Mouse (Mus musculus) megakaryocyte progenitor cell, adult 5-6 weeks (primary cell): ENCODE measurements around the gene Snd1. TPM values are rescaled to one million over a fixed set of nuclear protein-coding genes. Genes with fewer than 3 reads are reported as not detected.
A peak's percentile ranks its signal among the peaks of the same experiment; 100 is the strongest.

ENCODE experiments used
- ATAC-seq: replicated peaks from 2 replicates; pipeline ENCODE4 v1.8.0; 2016; ENCODE audit warnings: mild to moderate bottlenecking, moderate TSS enrichment, inconsistent platforms; ENCODE audit not compliant: poor library complexity
- total RNA-seq, 2 experiments: library from RNA; stranded (forward) in 1 of 2; stranded (reverse) in 1 of 2; fragments of 157-497, 149-512 nt in 1 of 2; fragments of 200-1000 nt in 1 of 2; gene quantifications; 2 replicates each; pipeline versions ENCODE4 v1.2.3 to v1.2.4; 2015 to 2017

The Snd1 gene
- total RNA-seq, 2 experiments from 2014 or later: 85.0 to 177 TPM

DNA sequence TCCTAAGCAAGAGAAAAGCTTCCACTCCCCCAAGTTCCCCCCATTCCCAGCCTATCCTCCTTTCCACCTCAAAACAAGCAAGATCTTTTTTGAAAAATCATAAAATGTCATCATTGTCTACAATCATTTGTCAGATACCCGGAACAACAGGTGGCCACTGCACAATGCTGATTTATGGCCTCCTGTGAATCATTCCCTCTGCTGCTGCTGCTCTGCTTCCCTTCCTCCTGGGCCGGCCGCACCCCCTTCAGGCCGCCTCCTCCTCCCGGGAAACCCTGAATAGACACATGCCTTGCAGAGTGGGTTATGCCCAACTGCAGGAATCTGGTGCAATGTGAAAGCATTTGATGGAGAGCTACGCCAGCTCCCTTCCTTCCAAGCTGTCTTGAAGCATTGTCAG is 353.7 kb downstream of the Snd1 start:
- ATAC-seq: no peak

DNA sequence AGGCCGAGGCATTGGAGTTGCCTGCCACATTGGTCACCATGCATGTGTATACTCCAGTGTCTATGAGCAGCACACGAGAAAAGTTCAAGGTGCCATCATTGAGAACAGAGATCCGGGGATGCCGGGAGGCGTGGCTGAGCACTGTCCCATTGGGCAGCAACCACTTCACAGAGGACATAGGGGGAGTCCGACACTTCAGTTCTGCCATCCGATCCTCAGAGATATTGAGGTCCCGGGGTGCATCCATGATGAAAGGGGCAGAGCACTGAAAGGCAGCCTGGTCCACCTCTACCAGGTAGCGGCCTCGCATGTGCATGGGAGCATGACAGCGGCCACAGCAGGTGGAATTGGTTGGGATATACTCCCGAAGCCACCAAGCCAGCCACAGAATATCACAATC is 355.4 kb downstream of the Snd1 start:
- ATAC-seq: no peak

DNA sequence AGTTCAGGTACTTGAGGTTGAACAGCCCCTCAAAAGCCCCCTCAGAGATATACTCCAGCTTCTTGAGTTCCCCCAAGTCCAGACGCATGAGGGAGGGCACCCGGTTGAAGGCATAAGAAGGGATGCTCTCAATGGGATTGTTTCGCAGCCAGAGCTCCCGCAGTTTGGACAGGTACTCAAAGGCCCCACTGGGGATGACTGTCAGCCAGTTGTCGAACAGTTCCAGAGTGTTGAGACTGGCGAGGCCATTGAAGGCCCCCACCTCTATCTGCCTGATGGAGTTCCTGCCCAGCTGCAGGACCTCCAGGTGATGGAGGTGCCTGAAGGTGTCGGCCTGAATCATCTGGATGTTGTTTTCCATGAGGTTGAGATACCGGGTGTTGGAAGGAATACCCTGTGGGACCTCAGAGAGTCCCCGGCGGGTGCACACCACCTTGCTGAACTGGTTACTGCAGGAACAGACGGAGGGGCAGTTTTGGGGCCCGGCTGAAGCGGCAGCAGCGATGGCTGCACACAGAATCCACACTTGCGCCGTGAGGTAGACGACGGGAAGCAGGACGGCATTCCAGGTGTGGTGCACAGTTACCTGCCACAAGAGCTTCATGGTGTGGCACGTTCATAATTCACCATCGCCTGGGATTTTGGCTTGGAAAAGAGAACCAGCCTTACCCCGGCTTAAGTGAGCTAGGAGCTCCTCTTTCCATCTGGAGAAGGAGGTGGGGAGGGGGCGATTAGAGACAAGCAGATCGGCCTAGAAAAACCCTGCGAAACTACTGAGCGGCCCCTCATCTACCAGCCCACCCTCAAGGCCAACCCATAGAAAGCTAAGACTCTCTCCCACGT is 356.3 kb downstream of the Snd1 start, which contains the start of gene Lrrc4:
Lrrc4 (minus strand) TSS at position 737 of the 843 bp plus-strand sequence.
- ATAC-seq: no peak

DNA sequence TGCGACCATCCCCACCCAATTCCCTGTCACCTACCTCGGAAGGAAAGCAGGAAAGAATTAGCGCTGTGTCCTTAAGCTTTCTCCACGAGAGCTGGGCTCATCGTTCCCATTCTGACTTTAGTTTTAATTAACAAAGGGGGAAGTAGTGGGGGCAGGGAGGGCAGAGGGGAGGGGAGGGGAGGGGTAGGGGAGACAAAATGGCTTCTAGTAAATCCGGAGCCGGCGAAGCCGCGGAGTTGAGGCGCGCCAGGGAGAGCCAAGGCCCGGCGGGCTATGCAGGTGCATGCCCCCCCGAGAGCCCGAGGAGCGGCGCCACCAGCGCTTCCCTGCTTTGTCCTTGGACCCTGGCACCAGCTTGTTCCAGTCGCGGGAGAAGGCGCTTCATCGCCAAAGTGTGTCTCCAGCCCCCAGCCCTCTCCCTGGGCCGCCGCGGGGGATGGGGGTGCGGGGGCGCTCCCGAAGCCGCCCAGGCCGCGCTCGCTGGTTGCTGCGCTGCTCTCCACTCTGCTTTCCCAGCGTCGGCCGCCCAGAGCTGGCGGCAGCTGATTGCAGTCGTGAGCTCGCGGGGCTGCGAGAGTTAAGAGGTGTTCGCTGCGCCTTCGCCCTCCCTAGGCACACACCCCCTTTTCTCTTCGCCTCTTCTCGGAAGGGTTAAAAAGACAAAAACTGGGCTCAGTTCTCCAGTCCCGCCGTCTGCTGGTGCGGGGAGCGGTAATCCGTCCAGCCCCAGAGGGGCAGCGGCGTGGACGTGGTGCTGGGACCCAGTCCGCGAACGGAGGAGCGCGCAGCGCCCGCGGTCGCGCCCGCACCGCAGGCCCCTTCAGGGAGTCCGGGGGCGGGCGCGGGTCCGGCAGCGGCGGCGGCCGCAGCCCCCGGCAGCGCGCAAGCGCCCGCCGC is 357.2 kb downstream of the Snd1 start:
- peak; percentile 60 for ATAC-seq

DNA sequence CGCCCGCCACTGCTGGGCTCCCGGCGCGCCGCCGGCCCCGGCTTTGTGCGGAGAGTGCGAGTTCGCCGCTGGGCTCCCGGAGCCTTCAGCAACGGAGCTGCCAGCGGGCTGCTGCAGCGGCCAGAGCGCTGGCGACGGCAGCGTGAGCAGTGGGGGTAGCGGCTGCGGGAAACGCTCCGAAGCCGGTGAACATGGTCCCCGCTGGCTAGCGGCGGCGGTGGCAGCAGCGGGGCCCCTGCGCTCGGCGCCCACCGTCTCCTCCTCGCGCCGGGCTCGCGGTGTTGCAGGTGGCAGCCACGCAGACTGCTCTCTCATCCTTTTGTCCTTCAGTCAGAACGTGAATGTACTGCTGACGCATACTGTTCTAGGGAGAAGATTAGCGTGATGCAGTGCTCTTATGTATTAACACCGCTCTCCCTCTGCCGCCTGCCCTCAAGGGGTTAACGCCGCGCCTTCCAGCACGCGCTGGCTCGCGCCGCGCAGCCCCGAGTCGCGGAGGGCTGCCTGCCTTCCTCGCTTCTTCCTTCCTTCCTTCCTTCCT is 357.9 kb downstream of the Snd1 start:
- ATAC-seq: peak; percentile 27

DNA sequence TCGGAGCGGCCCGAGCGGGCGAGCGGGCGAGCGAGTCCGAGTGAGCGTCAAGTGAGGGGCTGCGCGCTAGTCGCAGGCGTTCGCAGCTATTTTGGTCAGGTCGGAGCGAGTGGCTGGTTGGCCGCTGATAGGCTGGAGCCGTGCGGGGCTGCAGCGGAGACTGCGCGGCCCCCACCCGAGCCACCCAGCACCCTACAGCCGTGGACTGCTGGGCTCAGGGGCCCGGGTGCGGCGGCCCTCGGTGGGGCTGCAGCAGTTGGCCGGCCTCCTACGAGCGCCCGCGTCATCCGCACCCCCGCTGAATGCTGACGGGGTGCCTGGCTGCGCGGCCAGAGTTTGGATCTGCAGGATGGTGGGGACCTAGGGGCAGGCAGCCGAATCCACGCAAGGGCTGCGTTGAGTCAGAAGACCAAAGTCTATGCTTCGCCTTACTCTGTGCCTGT is 358.5 kb downstream of the Snd1 start:
- ATAC-seq: 0 out of 2 replicates have a peak, but pooled peaks have one; percentile 14

DNA sequence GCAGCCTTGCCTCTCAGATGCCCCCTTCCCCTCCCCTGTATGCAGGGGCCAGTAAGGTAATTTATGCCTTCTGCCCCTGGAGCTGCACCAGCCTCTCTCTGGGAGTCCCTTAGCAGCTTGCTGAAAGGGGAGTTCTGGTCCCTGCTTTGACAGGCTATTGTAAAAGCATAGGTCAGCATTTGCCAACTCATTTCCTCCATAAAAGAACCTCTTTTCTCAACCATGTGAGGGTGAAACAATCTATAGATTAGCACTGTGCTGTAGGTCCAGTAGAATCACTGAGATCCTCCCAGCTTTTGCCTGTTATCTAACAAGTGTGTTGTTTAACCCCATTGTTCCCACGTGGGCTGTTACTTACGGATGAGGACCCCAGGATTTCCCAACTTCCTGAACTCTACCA is 359.1 kb downstream of the Snd1 start:
- no peak for ATAC-seq

DNA sequence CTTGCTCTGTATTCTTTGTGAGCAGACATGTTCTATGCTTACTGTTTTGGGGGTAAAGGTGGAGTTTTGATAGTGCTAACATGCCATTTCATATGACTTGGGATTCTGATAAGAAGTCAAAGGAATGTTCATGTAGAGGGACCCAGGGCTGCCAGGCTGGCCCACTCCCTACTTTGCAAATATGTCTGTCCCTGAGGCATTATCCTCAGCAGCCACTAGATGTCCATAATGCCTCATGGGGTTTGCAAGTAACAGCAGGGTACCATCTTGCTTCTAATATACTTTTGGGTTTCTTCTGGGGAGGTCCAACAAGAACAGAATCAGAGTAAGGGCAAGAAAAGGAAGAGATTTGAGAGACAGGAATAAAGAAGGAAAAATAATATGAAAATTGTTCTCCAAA is 361.7 kb downstream of the Snd1 start:
- no peak for ATAC-seq

DNA sequence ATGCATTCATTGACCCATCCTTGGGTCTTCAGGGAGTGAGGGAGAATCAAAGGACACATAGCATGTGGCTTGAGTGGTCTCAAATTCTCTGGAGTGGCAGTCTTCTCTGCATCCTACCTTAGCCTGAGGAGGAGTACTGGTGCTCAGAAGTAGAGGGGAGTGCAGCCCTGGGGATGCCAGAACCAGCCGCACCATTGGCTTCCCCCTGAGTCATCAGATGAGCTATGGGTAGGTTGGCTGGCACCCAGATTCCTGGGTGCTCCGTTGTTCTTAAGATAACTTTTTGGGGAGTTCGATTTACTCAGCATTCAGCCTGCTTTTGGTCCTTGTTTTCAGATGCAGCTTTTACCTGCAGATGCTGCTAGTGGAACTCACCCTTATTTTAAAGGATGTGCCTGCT is 366.6 kb downstream of the Snd1 start:
- ATAC-seq: no peak

DNA sequence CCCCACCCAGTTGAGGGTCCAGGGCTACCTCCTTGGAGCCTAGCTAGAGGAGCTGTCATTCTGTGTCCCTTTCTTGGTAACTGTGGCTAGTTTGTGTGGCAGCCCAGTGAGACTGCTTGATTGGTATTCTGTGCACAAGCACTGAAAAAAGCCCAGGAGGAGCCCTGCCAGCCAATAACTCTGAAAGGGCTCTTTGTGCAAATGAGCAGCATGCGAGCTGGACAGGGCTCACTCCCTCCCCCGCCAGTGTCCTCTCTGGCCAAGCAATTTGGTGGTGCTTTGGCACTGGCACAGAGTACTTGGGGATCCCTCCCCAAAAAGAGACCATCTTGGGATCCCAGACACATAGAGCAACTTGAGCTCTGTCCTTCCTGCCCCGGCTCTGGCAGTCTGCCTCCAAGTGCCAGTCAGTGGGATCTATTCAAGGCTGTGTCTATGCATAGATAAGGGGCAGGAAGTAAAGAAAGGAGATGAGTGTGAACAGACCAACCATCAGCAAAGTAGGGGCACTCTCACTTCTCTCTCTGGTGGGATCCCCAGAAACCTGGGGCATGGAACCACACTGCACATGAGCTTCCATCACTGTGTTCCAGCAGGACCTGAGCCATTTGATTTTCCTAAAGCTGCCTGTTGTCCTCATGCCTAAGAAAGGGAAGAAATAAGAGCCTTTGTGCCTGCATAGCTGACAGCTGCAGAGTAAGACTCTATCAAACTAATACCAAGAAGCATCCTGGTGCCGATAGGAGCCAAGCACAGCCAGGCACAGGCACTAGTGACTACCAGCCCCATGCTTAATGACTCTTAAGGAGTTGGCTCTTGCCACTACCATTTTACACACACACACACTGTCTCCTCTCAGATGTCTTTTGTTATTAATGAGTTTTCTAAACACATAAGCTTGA is 367.7 kb downstream of the Snd1 start:
- peak; percentile 61 for ATAC-seq

DNA sequence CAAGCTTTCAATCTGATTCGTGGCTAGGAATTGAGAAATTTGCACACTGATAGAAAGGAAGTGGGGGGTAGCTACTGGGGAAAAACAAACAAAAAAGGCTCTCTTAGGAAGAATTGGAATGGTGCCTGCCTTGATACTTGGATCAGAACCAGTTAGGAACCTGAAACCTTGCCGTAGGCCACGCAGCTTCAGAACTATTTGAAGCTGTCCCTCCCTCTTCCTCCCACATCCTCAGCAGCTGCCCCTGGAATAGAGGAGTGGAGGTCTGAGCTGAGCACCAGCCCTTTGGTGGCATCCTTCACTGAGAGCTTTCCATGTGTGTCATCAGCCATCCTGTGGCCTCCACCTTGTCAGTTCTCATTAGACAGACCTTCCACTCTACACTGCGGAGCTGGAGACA is 370.7 kb downstream of the Snd1 start:
- ATAC-seq: no peak

DNA sequence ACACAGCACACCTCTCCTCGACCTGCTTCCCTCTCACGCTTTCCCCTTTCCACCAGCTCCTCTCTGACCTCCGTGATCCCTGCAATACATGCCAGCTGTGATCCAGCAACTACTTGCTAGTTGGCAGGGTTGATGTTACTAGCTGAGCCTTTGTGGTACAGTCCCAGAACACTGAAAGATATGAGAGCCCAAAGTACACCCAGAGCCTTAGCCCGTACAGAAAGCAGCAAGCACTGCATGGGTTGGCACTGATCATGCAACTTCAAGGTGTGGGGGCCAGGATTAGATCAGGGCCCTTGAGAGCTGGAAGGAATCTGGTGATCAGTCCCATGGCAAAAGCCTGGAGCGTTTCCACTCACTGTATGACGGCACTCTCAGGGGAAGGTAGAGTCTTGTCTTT is 372.7 kb downstream of the Snd1 start:
- no peak for ATAC-seq

DNA sequence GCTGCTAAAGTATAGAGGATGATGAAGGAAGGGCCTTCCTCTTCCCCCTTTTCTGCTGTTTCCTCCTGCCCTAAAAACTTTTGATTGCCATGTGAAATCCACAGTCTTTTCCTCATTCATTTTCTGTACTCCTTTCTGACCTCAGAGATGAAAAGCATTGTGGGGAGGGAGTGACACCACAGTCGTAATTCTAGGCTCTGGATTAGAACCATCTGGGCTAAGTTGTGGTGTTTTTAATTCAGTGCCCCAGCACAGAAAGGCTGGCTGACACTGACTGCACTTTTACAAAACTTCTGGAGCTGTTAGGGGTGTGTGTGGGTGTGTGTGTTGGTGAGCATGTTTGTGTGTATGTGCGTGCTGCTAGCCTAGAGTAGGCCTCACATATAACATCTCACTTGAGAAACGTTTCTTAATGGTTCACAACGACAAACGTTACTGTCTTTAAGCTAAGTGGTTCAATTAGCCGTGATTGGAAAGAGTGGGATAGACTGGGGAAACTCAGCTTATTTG is 373.4 kb downstream of the Snd1 start:
- ATAC-seq: no peak

DNA sequence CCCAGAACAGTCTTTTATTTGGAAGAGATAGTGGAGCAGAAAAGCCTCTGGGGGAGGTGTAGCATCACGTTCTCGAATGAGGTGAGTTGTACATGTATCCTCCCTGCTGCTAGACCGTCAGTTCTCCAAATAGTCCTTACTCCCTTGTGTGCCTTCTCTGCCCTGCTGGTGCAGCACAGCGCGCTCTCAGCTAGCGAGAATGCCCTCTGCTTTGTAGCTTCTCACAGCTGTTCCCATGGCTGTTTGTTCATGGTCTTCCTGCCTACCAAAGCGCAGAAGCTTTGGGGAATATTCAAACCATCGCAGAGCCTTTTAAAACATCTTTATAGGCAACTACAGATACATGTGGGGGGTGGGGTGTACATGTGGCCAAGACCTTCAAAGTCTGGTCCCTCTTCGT is 374.0 kb downstream of the Snd1 start:
- no peak for ATAC-seq

DNA sequence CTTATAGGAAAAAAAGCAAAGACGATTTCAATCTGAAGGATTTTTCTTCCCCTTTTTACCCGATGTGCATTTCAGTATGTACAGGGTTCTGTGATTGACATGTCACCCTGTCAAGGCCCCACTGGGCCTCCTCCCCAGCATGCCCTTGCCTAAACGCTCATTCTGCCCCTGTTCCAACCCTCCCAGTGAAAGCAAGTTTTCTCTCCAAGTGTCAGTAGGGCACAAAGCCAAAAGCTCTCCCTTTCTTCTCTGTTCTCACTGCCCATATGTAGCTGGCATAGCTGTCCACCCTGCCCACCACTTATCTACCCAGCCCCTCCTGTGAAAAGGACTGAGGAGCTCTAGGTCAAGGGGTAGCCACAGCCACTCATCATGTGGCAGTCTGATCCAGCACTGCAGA is 374.4 kb downstream of the Snd1 start:
- no peak for ATAC-seq

DNA sequence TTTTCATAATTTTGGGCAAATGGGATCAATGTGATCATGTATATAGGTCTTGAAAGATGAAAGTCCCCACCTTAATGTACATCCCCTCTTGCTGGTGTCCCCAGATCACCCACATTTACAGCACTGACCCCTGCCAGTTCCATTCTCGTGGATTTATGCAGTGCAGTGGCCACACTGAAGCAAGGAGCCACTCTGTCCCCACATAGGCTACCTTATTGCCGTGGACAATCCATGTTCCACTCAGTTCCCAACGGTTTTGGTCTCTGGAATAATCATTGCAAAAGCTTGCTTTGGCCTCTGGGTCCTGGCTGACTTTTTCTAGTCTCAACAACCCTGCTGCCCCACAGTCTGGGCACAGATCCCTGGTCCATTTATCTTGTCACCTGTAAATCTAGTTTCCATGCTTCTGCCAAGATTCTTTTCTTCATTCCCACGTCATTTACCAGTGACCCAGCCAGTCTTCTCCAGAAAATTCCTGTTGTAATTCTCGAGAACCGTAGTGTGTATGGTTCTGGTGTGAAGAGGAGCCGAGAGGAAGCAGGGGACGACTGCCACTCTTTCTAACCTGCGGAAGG is 375.5 kb downstream of the Snd1 start:
- ATAC-seq: no peak

DNA sequence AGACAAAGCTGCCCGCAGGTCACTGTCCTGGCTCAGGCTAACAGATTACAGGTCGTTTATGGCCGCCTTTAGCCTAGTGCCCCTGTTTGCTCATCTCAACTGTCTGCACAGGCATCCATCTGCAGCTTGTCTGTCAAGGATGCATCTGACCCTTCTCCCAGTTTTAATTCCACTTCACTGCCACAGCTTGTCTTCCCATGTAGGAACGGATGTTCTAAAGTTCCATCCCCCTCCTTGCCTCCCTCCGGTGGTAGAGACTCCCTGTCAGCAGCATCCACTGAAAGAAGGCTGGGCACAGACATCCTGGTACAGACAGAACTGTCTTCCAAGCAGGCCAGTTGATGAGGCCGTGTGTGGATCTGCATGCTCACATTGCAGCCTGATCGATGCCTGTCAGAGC is 377.4 kb downstream of the Snd1 start:
- no peak for ATAC-seq

DNA sequence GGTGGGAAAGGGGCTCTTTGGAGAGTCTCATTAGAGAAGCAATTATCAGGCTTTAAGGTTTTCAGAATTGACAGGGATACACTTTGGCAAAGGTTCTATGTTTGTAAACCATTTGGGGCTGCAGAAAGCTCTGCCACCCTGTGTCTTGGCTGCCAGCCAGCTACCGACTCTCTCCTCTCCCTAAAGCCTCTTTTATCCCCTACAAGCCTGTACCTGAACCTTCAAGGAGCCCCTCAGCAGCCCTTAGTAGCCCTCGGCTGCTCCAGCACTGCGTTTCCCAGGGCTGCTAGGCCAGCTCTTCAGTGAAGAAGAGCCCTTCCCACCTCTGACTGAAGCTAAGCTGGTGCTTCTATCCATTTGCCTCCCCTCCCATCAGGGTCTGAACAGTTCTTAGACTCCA is 378.2 kb downstream of the Snd1 start:
- no peak for ATAC-seq

DNA sequence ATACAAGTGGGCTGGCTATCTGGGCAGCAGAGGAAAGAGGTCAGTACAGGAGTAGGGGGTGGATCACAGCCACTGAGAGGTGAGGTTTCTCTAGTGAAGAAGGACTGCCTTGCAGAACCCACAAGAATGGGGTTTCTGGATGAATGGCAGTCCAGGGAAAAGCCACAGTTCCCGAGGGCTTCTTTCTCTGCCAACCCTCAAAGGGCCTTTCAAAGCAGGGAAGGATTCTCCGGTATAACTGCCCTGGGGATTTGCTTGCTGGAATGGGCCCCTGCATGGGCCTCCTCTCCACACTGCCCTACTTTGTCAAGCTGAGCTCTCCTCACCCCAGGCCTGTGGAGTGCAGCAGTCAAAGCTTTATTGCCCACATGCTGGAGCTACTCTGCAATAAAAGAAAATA is 378.7 kb downstream of the Snd1 start:
- ATAC-seq: no peak

DNA sequence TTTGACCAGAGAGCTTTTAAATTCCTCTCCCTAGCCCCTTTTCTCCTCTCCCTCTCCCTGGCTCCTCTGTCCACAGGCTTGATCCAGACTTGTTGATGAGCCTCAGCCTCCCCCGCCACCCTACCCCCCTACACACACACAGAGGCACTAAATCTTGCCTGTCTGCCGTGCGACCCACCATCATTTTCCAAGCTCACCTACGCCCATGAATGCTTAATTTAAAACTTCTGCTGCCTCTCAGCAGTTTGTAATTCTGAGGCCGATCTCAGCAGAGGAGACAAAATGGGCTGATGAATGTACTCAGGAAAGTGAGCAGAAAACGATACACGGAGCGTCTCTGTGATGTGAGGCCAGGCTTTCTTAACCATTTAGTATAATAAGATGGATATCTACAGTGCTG is 379.7 kb downstream of the Snd1 start:
- no peak for ATAC-seq
